Mouse (Mus musculus): ENCODE data around the gene Med4. TPM values are rescaled to one million over a fixed set of nuclear protein-coding genes. Genes with fewer than 3 reads are reported as not detected.
"Not testable (repeated sequence)": the region's sequence is repeated elsewhere in the genome, so short reads cannot be mapped to it uniquely, and the experiment has no call there.

The Med4 gene
- polyA plus RNA-seq, 1 experiment = 24.5 TPM

- no peak overlapping the region for H3K27ac ChIP-seq (ENCODE audit: control insufficient read depth, insufficient read depth, low read depth, low read length)
- no peak for TF ChIP-seq POLR2A (IDR thresholded peaks at IDR 0.05; ENCODE audit: control insufficient read depth, low read depth, low read length)
- no peak for TF ChIP-seq CTCF (IDR thresholded peaks at IDR 0.05; ENCODE audit: control insufficient read depth, insufficient read depth, insufficient replicate concordance, low read depth, low read length)
- H3K4me1 ChIP-seq (ENCODE audit: control insufficient read depth, insufficient read depth, low read length) = peaks cover 15% of the 10 kb centered on the region
- H3K36me3 ChIP-seq (ENCODE audit: control insufficient read depth, insufficient read depth, low read length) = no peaks in the 10 kb centered on the region; the same call in 1 of the 2 replicates
- no peak overlapping the region for H3K4me3 ChIP-seq (ENCODE audit: control insufficient read depth, low read depth, low read length)
- H3K27me3 ChIP-seq (ENCODE audit: control insufficient read depth, insufficient read depth, low read length) = no peaks in the 10 kb centered on the region
These were observed 1.0 kb upstream of the Med4 start for GRCm38 (mm10) chr14:73508630-73509395.

- H3K27ac ChIP-seq (ENCODE audit: control insufficient read depth, insufficient read depth, low read depth, low read length) = no peak overlapping the region
- H3K4me1 ChIP-seq (ENCODE audit: control insufficient read depth, insufficient read depth, low read length) = peaks cover 3% of the 10 kb centered on the region
- no peaks in the 10 kb centered on the region for H3K36me3 ChIP-seq (ENCODE audit: control insufficient read depth, insufficient read depth, low read length)
- no peak overlapping the region for H3K4me3 ChIP-seq (ENCODE audit: control insufficient read depth, low read depth, low read length)
- no peak for TF ChIP-seq POLR2A (IDR thresholded peaks at IDR 0.05; ENCODE audit: control insufficient read depth, low read depth, low read length)
- TF ChIP-seq CTCF (IDR thresholded peaks at IDR 0.05; ENCODE audit: control insufficient read depth, insufficient read depth, insufficient replicate concordance, low read depth, low read length) = no peak
- no peaks in the 10 kb centered on the region for H3K27me3 ChIP-seq (ENCODE audit: control insufficient read depth, insufficient read depth, low read length)
These were observed 14.3 kb downstream of the Med4 start for GRCm38 (mm10) chr14:73524136-73524535.

- Histone ChIP-seq H3K4me3 (ENCODE audit: control insufficient read depth, low read depth, low read length) (peak within 1 kb of the TSS; percentile 93), H3K27me3 (ENCODE audit: control insufficient read depth, insufficient read depth, low read length) (no peaks in the 10 kb centered on the region), H3K27ac (ENCODE audit: control insufficient read depth, insufficient read depth, low read depth, low read length) (peak within 1 kb of the TSS; percentile 98), H3K4me1 (ENCODE audit: control insufficient read depth, insufficient read depth, low read length) (peaks cover 3% of the 10 kb centered on the region), H3K36me3 (ENCODE audit: control insufficient read depth, insufficient read depth, low read length) (no peaks in the 10 kb centered on the region)
- peak; percentile 92 for TF ChIP-seq CTCF (IDR thresholded peaks at IDR 0.05; ENCODE audit: control insufficient read depth, insufficient read depth, insufficient replicate concordance, low read depth, low read length)
- TF ChIP-seq POLR2A (IDR thresholded peaks at IDR 0.05; ENCODE audit: control insufficient read depth, low read depth, low read length) = peak; percentile 71
These were observed 15.1 kb downstream of the Med4 start, which contains the start of gene Sucla2 for GRCm38 (mm10) chr14:73524766-73525448. Gene Sucla2 (plus strand): TSS chr14:73525319.

GRCm38 (mm10) chr14:73528661-73529060 is 18.8 kb downstream of the Med4 start:
- H3K27me3 ChIP-seq (ENCODE audit: control insufficient read depth, insufficient read depth, low read length); H3K4me1 ChIP-seq (ENCODE audit: control insufficient read depth, insufficient read depth, low read length); H3K27ac ChIP-seq (ENCODE audit: control insufficient read depth, insufficient read depth, low read depth, low read length); H3K4me3 ChIP-seq (ENCODE audit: control insufficient read depth, low read depth, low read length); H3K36me3 ChIP-seq (ENCODE audit: control insufficient read depth, insufficient read depth, low read length): not testable (repeated sequence)

- H3K27ac ChIP-seq (ENCODE audit: control insufficient read depth, insufficient read depth, low read depth, low read length) = no peak overlapping the region
- no peak for TF ChIP-seq CTCF (IDR thresholded peaks at IDR 0.05; ENCODE audit: control insufficient read depth, insufficient read depth, insufficient replicate concordance, low read depth, low read length)
- no peak for TF ChIP-seq POLR2A (IDR thresholded peaks at IDR 0.05; ENCODE audit: control insufficient read depth, low read depth, low read length)
- H3K4me1 ChIP-seq (ENCODE audit: control insufficient read depth, insufficient read depth, low read length) = no peaks in the 10 kb centered on the region
- no peak overlapping the region for H3K4me3 ChIP-seq (ENCODE audit: control insufficient read depth, low read depth, low read length)
- H3K36me3 ChIP-seq (ENCODE audit: control insufficient read depth, insufficient read depth, low read length) = no peaks in the 10 kb centered on the region
- no peaks in the 10 kb centered on the region for H3K27me3 ChIP-seq (ENCODE audit: control insufficient read depth, insufficient read depth, low read length)
These were observed 24.1 kb downstream of the Med4 start for GRCm38 (mm10) chr14:73533755-73534465.

GRCm38 (mm10) chr14:73535641-73536040 is 25.8 kb downstream of the Med4 start:
- no peaks in the 10 kb centered on the region for H3K36me3 ChIP-seq (ENCODE audit: control insufficient read depth, insufficient read depth, low read length)
- no peak for TF ChIP-seq CTCF (IDR thresholded peaks at IDR 0.05; ENCODE audit: control insufficient read depth, insufficient read depth, insufficient replicate concordance, low read depth, low read length)
- no peak for TF ChIP-seq POLR2A (IDR thresholded peaks at IDR 0.05; ENCODE audit: control insufficient read depth, low read depth, low read length)
- H3K27ac ChIP-seq (ENCODE audit: control insufficient read depth, insufficient read depth, low read depth, low read length) = no peak overlapping the region
- no peaks in the 10 kb centered on the region for H3K27me3 ChIP-seq (ENCODE audit: control insufficient read depth, insufficient read depth, low read length)
- no peaks in the 10 kb centered on the region for H3K4me1 ChIP-seq (ENCODE audit: control insufficient read depth, insufficient read depth, low read length)
- no peak overlapping the region for H3K4me3 ChIP-seq (ENCODE audit: control insufficient read depth, low read depth, low read length)

GRCm38 (mm10) chr14:73543781-73544180 is 34.0 kb downstream of the Med4 start:
- Histone ChIP-seq H3K4me3 (ENCODE audit: control insufficient read depth, low read depth, low read length) (no peak overlapping the region), H3K4me1 (ENCODE audit: control insufficient read depth, insufficient read depth, low read length) (no peaks in the 10 kb centered on the region), H3K27ac (ENCODE audit: control insufficient read depth, insufficient read depth, low read depth, low read length) (no peak overlapping the region), H3K36me3 (ENCODE audit: control insufficient read depth, insufficient read depth, low read length) (no peaks in the 10 kb centered on the region), H3K27me3 (ENCODE audit: control insufficient read depth, insufficient read depth, low read length) (no peaks in the 10 kb centered on the region)
- TF ChIP-seq CTCF (IDR thresholded peaks at IDR 0.05; ENCODE audit: control insufficient read depth, insufficient read depth, insufficient replicate concordance, low read depth, low read length) (no peak), POLR2A (IDR thresholded peaks at IDR 0.05; ENCODE audit: control insufficient read depth, low read depth, low read length) (no peak)
